Mouse (Mus musculus) heart, adult 18-20 months (tissue): ENCODE measurements at regions not wholly inside any gene's neighbourhood (a gene's known extent, or its start where the extent isn't known, plus 50 kb on each side); places are given as distances from the start of the nearest gene placed in this dataset.

Experiments
- DNase-seq, 2 experiments: peaks; one replicate each; pipeline ENCODE4 v3.0.0; 2021 to 2022; ENCODE audit warnings: mixed read lengths in 1 of 2

GRCm38 (mm10) chrX:10770575-10770974 lies 55.8 kb downstream of the Mid1ip1 start:
- no peak for DNase-seq

DNA sequence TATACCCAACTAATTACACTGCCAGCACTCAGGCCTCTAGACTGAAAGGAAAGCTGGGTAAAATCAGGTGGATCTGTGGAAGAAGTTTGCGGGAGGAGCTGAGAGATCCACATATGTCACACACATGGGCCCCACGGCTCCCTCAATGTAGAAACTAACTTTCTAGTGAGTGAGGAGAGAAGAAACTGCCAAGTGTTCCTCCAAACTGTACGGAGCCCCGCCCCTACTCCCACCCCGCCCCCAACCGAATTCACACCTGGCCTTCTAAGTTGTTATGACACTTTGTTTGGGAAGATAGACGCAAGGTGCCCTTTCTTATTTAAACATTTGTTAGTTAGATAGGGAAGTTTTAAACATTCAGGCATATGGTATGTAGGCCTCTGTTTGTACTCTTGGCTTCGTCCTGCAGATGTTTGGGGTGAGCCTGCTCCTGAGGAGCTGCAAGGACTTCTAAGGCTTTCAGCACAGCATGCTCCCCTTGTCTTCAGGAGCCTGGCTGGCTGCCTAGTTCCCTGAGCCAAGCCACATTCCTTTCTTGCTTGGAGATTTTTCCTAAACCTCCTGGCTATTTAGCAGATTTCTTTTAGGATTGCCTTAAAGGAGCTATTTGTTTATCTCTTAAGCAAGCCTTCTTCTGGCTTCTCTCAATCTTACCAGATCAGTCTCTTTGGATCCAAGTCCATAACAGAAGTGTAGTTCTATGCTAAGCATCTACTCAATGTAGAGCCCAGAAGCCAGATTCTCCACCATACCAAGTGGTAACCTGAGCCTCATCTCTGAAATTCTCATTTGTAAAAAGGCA lies 61.1 kb downstream of the Mid1ip1 start:
- peak; percentile 15 to 48 for DNase-seq

- DNase-seq: no peak
These were observed 61.7 kb downstream of the Mid1ip1 start for GRCm38 (mm10) chrX:10776516-10776818.

- DNase-seq: no peak
These were observed 63.2 kb downstream of the Mid1ip1 start for GRCm38 (mm10) chrX:10778014-10778413.

GRCm38 (mm10) chrX:10786359-10786758 lies 71.5 kb downstream of the Mid1ip1 start:
- DNase-seq: no peak

DNA sequence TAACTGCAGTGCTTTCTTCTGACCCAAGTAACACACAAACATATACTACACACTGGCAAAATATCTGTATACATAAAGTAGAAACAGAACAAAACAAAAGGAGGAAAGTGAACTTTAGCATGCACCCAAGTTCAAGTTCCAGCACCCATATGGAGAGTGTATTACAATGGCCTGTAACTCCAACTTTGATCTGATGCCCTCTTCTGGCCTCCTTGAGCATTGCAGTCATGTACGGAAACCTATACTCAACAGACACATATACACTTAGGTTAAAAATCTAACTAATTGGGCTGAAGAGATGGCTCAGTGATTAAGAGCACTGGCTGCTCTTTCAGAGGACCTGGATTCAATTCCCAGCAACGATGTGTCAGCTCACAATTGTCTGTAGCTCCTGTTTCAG lies 72.2 kb downstream of the Mid1ip1 start:
- DNase-seq: no peak

- DNase-seq: peak; percentile 40 to 44
These were observed 105.6 kb downstream of the Mid1ip1 start for GRCm38 (mm10) chrX:10820313-10820920.

DNA sequence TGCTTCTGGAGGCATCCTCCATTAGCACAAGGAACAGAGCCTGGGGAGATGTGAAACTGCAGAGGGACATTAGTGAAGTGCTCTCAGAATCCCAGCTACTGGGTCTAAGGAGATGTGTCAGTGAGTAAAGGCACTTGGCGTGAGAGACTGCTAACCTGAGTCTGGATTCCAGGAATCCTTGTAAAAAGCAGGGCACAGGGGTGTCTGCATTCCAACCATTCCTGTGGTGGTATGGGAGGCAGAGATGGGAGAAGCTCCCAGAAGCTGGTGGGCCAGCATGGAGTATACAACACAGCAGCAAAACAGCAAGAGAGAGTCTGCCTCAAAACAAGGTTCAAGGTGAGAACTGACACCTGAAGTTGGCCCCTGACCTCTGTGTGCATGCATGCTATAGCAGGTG lies 118.9 kb downstream of the Mid1ip1 start:
- no peak for DNase-seq

- DNase-seq: peak; percentile 3 to 54
These were observed 142.3 kb downstream of the Mid1ip1 start for GRCm38 (mm10) chrX:10857089-10857488.

DNA sequence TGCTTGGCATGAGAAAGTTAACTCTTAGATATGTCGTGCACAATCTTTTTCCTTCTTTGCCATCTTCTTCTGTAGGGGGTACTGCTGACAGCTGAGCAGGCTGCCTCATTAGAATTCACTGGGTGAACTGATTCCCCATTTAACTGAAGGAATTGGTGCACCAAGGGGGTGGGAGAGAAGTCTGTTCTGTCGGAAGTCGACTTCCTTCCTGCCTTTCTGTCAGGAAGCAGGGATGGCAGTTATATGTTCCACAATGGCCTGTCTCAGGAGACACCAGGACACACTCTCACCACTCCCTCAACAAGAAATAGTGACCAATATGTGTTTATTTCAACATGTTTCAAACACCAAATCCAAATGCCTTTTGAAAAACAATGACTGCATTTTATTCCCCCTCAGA lies 142.9 kb downstream of the Mid1ip1 start:
- DNase-seq: peak; percentile 3 to 20

- DNase-seq: peak; percentile 8 to 37
These were observed 156.8 kb downstream of the Mid1ip1 start for GRCm38 (mm10) chrX:10871613-10872012.

DNA sequence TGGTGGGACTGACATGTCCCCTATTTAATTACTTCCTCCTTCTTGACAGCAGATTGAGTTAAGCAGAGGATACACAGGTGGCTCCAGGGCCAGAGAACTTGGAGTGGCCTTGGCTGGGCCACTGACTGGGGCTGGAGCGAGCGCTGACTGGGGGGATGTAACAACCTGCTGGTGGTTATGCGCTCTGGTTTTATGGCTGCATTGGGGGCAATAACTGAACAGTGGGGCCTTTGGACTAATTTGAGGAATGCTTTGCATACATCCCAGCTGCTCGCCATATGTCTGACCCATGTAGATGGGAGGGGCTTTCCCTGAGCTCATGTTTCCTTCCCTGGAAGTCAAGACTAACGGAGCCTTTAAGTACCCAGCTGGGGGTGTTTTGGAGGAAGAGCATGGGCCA lies 163.0 kb downstream of the Mid1ip1 start:
- no peak for DNase-seq

GRCm38 (mm10) chrX:10878922-10879321 lies 164.1 kb downstream of the Mid1ip1 start:
- DNase-seq: peak in 1 of 2 experiments; percentile 61

DNA sequence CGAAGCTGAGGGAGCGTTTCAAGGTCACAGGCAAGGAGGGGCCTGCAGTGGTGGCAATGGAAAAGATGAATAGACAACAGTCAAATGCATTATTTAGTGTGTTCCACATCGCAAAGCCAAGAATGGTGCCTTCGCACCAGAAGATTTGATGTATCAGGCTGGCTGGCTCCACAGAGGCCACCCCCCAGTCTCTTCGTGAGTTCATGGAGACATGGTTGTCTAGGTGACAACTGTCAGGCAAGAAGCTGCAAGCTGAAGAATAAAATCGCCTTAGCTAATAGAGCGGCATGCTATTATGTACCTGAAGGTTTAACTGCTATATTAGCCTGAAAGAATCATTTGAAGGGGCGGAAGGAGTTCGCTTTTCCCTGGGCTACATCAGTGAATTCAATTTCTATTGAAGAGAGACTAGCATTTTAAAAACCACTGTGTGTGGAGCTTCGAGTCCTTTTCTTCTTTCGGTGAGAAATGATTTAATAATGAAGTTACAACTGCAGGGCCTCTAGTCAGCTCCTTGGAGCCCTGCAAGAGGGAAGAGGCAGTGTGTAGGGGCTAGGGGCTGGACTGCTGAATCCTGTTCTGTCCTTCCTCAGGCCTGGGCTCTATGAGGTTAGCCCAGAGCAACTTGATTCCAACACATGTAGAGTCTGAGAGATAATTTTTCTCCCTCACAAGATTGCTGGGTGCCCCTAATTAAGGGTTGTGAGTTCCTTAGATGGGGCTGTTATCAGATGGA lies 169.1 kb downstream of the Mid1ip1 start:
- no peak for DNase-seq

DNA sequence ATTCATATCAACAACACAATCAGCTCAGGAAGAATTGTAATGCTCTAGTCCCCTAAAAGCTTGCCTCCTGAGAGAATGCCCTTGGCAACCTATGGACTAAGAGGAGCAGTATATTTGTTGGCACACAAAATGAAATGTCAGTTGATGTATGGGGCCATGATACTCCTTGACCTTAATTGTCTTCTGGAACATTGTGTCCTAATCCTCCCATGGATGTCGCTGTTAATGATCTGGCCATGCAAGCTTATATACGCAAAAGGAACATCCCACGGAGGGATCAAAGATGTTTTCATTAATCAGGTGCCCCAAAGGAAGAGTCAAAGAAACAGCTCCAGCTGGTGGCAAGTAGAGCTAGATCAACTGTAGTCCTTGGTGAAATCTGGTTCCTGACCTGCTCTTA lies 178.0 kb downstream of the Mid1ip1 start:
- DNase-seq: no peak

DNA sequence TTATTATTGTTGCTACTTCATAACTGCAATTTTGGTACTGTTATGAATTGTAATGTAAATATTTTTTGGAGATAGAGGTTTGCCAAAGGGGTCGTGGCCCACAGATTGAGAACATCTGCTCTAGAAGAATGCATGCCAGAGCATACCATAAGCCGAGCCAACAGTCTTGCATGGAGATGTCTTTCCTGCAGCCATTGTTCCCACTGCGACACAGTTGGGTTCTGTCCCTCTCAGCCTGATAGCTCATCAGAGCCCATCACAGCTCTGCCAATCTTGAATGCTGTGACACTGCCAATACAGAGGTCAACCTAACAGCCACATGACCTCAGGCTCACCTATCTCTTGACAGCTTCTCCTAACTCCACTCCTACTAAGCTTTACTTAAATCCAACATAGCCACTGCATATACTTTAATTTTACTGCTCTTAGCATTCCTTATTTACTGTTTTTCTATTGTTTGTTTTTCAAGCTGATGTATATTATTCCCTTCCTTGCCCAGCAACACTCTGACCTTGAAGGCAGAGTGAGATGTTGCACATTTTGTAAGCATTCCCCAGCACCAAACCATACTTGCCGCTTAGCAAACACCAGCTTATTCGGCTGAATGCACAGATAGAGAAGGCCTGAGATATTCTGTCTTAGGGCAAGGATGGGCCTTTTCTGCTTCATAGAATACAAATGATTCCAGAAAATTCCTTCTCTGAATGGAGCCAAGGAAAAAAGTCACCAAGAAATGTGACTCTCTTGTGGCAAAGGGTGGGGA lies 181.6 kb downstream of the Mid1ip1 start:
- no peak for DNase-seq

DNA sequence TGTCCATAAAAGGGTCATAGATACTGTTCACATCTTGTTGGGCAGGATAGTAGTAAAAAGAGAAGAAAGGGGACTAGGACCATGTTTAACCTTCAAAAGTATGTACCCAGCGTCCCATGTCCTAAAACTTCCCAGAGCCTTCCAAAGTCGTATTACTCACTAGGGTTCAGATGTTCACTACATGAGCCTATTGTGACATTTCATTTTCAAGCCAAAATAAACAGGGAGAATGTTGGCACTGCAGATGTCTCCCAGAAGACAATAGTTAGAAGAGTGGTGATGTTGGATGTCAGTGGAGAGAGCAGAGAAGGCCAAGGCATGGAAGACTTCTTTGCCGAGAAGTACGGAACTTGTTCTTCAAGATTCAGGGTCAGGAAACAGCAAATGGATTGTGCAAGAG lies 187.9 kb downstream of the Mid1ip1 start:
- peak in 1 of 2 experiments; percentile 22 for DNase-seq

DNA sequence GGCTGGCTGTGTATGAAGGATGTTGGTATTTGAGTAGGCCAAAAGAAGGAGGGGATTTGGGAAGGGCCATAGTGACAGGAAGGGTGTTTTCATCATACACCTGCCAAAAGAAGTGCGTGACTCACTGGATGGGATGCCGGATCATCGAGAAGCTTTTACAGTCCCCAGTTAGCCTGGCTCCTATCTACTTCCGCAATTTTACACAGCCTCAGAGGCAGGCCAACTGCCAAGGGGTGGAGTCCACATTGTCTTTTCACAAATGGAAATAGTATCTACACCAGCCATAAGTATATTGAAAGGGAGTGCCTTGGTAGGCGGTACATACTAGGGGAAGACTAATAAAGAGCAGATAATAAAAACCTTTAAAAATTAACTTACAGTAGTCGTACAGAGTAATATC lies 189.3 kb downstream of the Mid1ip1 start:
- DNase-seq: peak; percentile 47 to 71

GRCm38 (mm10) chrX:10904889-10905288 lies 190.1 kb downstream of the Mid1ip1 start:
- DNase-seq: no peak

GRCm38 (mm10) chrX:10911127-10912061 lies 196.6 kb downstream of the Mid1ip1 start:
- no peak for DNase-seq
